Mouse (Mus musculus): ENCODE data around the gene Mfap3. TPM values are rescaled to one million over a fixed set of nuclear protein-coding genes. Genes with fewer than 3 reads are reported as not detected.

Mfap3 gene
- 49.0 and 50.7 TPM in 2 replicates for polyA plus RNA-seq (2016; fragmentation: Nextera tagmentation; extraction: Ambion mirVana)

GRCm38 (mm10) chr11:57518091-57518750 is at the start of gene Mfap3, which contains the start of gene Fam114a2:
Gene Mfap3, plus strand, starts transcription at chr11:57518664.
Gene Fam114a2, minus strand, starts transcription at chr11:57518617.
- DNase-seq (ENCODE audit: low spot score), result peak; percentile 95
- H3K4me1 ChIP-seq, result peaks cover 19% of the 10 kb centered on the region
- H3K9me3 ChIP-seq, result no peaks in the 10 kb centered on the region
- peak within 1 kb of the TSS; percentile 84 for H3K27ac ChIP-seq (replicated peaks)
- WGBS, result under 1% methylated on average over 59 of the region's 59 CpGs
- H3K36me3 ChIP-seq (replicated peaks), result peaks cover 38% of the 10 kb centered on the region
- H3K27me3 ChIP-seq (replicated peaks; ENCODE audit: low read depth, poor library complexity, severe bottlenecking), result no peaks in the 10 kb centered on the region
- peak within 1 kb of the TSS; percentile 78 for H3K4me3 ChIP-seq

DNA sequence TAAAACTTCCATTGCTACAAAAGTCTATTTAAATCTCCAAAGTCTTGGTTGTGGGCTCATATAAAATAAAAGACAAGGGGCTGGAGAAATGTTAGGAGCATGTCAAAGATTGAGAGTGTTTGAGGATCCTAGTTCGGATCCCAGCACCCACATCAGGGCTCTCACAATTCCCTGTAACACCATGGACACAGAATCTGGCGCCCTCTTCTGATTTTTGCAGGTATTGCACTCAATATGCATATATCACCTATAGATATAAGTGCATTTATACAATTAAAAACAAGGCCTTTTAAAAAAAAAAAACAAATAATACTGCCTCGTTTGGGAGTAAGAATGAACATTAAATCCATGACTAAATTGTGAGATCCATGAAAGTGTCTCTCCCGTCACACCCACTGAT is 49.8 kb upstream of the Mfap3 start:
- Histone ChIP-seq H3K27me3 (replicated peaks; ENCODE audit: low read depth, poor library complexity, severe bottlenecking) (no peaks in the 10 kb centered on the region), H3K4me3 (no peak overlapping the region), H3K9me3 (no peaks in the 10 kb centered on the region), H3K27ac (replicated peaks) (no peak overlapping the region), H3K36me3 (replicated peaks) (no peaks in the 10 kb centered on the region), H3K4me1 (peaks cover 6% of the 10 kb centered on the region; the same call in 1 of the 2 replicates)
- WGBS, result 81% methylated on average over 4 of the region's 4 CpGs
- DNase-seq (ENCODE audit: low spot score), result no peak

DNA sequence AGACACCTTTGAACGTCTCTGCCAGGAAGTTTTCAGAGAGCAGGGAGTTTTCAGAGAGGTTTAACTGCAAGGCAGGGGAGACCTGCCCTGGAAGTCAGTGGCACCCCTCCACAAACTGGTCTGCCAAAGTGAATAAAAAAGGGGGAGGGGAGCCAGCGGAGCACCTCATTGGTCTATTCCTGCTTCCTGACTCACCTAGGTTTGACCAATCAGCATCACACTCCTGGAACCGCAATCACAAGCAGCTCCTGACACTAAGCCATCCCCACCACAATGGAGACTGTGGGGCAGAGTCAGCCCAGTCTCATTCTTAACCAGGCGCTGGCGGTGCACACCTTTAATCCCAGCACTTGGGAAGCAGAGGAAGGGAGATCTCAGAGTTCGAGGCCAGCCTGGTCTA is 48.4 kb upstream of the Mfap3 start:
- DNase-seq (ENCODE audit: low spot score), result no peak
- Histone ChIP-seq H3K4me1 (peaks cover 12% of the 10 kb centered on the region), H3K4me3 (no peak overlapping the region), H3K9me3 (no peaks in the 10 kb centered on the region), H3K27ac (replicated peaks) (no peak overlapping the region), H3K27me3 (replicated peaks; ENCODE audit: low read depth, poor library complexity, severe bottlenecking) (no peaks in the 10 kb centered on the region), H3K36me3 (replicated peaks) (no peaks in the 10 kb centered on the region)
- WGBS, result 45% methylated on average over 6 of the region's 6 CpGs

- DNase-seq (ENCODE audit: low spot score), result no peak
- Histone ChIP-seq H3K4me1 (peaks cover 12% of the 10 kb centered on the region), H3K27ac (replicated peaks) (no peak overlapping the region), H3K4me3 (no peak overlapping the region), H3K9me3 (no peaks in the 10 kb centered on the region), H3K27me3 (replicated peaks; ENCODE audit: low read depth, poor library complexity, severe bottlenecking) (no peaks in the 10 kb centered on the region), H3K36me3 (replicated peaks) (no peaks in the 10 kb centered on the region)
- WGBS, result 88% methylated on average over 7 of the region's 7 CpGs
Observed at GRCm38 (mm10) chr11:57470979-57471378, 47.5 kb upstream of the Mfap3 start.

DNA sequence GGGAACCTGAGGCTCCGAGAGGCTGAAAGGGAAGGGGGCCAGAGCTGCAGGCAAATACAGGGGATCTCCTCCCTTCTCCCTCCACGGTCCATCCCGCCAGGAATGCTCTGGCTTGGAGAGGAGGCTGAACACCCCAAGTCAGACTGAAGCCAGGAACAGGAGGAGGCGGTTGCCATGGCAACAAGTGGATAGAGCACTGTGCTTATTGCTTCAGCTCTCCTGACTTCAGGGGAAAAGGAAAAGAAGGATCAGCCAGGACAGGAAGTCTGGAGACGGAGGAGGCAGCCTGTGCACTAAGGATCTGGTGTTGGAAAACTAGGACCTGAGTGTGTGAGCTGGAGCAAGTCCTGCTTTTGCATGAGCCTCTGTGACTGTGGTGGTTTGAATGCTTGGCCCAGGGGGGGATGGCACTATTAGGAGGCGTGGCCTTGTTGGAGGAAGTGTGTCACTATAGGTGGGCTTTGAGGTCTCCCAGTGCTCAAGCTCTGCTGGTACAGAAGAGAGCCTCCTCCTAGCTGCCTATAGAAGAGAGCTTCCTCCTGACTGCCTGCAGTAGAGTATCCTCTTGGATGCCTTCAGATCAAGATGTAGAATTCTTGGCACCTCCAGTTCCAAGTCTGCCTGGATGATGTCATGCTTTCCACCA is 44.0 kb upstream of the Mfap3 start:
- DNase-seq (ENCODE audit: low spot score), result no peak
- 67% methylated on average over 6 of the region's 6 CpGs for WGBS

DNA sequence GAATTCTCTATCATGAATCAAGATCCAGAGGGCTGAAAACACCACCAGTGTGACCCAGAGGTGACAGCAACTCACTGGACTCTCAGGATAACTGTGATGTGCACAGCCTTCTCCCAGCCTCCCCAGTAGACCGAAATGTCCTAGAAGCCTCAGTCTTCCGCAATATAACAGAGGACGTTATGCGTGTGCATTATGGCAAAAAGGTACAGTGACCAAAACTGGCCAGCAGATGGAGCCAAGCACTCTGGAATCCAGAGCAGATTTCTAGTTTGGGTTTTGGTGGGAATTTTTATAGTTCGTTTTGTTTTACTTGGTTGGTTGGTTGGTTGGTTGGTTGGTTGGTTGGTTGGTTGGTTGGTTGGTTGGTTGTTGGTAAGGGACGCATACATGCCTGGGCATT is 43.3 kb upstream of the Mfap3 start:
- H3K4me1 ChIP-seq, result peaks cover 12% of the 10 kb centered on the region
- peak; percentile 49 for DNase-seq (ENCODE audit: low spot score)
- no peak overlapping the region for H3K4me3 ChIP-seq
- H3K27ac ChIP-seq (replicated peaks), result no peak overlapping the region
- 57% methylated on average over 6 of the region's 6 CpGs for WGBS
- H3K36me3 ChIP-seq (replicated peaks), result peaks cover 13% of the 10 kb centered on the region
- H3K27me3 ChIP-seq (replicated peaks; ENCODE audit: low read depth, poor library complexity, severe bottlenecking), result no peaks in the 10 kb centered on the region
- H3K9me3 ChIP-seq, result peaks cover 11% of the 10 kb centered on the region

More for the DNA sequence above, 44.0 kb upstream of the Mfap3 start:
- peaks cover 12% of the 10 kb centered on the region for H3K4me1 ChIP-seq
- H3K4me3 ChIP-seq, result no peak overlapping the region
- H3K36me3 ChIP-seq (replicated peaks), result peaks cover 7% of the 10 kb centered on the region
- peaks cover 6% of the 10 kb centered on the region; the same call in 1 of the 2 replicates for H3K9me3 ChIP-seq
- H3K27ac ChIP-seq (replicated peaks), result no peak overlapping the region
- no peaks in the 10 kb centered on the region for H3K27me3 ChIP-seq (replicated peaks; ENCODE audit: low read depth, poor library complexity, severe bottlenecking)

- H3K27ac ChIP-seq (replicated peaks), result no peak overlapping the region
- WGBS, result 86% methylated on average over 5 of the region's 5 CpGs
Observed at GRCm38 (mm10) chr11:57478077-57478476, 40.4 kb upstream of the Mfap3 start.

GRCm38 (mm10) chr11:57488436-57488835 is 30.0 kb upstream of the Mfap3 start:
- no peak overlapping the region for H3K27ac ChIP-seq (replicated peaks)
- peaks cover 84% of the 10 kb centered on the region for H3K36me3 ChIP-seq (replicated peaks)
- no peaks in the 10 kb centered on the region for H3K4me1 ChIP-seq
- WGBS, result 82% methylated on average over 5 of the region's 5 CpGs
- no peaks in the 10 kb centered on the region for H3K27me3 ChIP-seq (replicated peaks; ENCODE audit: low read depth, poor library complexity, severe bottlenecking)
- H3K9me3 ChIP-seq, result no peaks in the 10 kb centered on the region
- no peak for DNase-seq (ENCODE audit: low spot score)
- no peak overlapping the region for H3K4me3 ChIP-seq

More at GRCm38 (mm10) chr11:57478077-57478476, 40.4 kb upstream of the Mfap3 start:
- peaks cover 11% of the 10 kb centered on the region for H3K9me3 ChIP-seq
- H3K36me3 ChIP-seq (replicated peaks), result peaks cover 38% of the 10 kb centered on the region
- no peak overlapping the region for H3K4me3 ChIP-seq
- peaks cover 6% of the 10 kb centered on the region; the same call in 1 of the 2 replicates for H3K4me1 ChIP-seq
- H3K27me3 ChIP-seq (replicated peaks; ENCODE audit: low read depth, poor library complexity, severe bottlenecking), result no peaks in the 10 kb centered on the region
- DNase-seq (ENCODE audit: low spot score), result no peak

- Histone ChIP-seq H3K27me3 (replicated peaks; ENCODE audit: low read depth, poor library complexity, severe bottlenecking) (no peaks in the 10 kb centered on the region), H3K4me1 (no peaks in the 10 kb centered on the region), H3K9me3 (no peaks in the 10 kb centered on the region), H3K36me3 (replicated peaks) (peaks cover 96% of the 10 kb centered on the region), H3K27ac (replicated peaks) (no peak overlapping the region), H3K4me3 (no peak overlapping the region)
- 79% methylated on average over 3 of the region's 3 CpGs for WGBS
- no peak for DNase-seq (ENCODE audit: low spot score)
Observed at GRCm38 (mm10) chr11:57496462-57497039, 21.9 kb upstream of the Mfap3 start.

GRCm38 (mm10) chr11:57497701-57498100 is 20.8 kb upstream of the Mfap3 start:
- H3K4me3 ChIP-seq, result no peak overlapping the region
- no peaks in the 10 kb centered on the region for H3K27me3 ChIP-seq (replicated peaks; ENCODE audit: low read depth, poor library complexity, severe bottlenecking)
- no peaks in the 10 kb centered on the region for H3K9me3 ChIP-seq
- H3K4me1 ChIP-seq, result no peaks in the 10 kb centered on the region
- WGBS, result 78% methylated on average over 3 of the region's 3 CpGs
- no peak for DNase-seq (ENCODE audit: low spot score)
- H3K36me3 ChIP-seq (replicated peaks), result peaks cover 89% of the 10 kb centered on the region
- no peak overlapping the region for H3K27ac ChIP-seq (replicated peaks)

- no peaks in the 10 kb centered on the region for H3K4me1 ChIP-seq
- no peaks in the 10 kb centered on the region for H3K27me3 ChIP-seq (replicated peaks; ENCODE audit: low read depth, poor library complexity, severe bottlenecking)
- H3K9me3 ChIP-seq, result no peaks in the 10 kb centered on the region
- H3K27ac ChIP-seq (replicated peaks), result no peak overlapping the region
- peaks cover 86% of the 10 kb centered on the region for H3K36me3 ChIP-seq (replicated peaks)
- WGBS, result 93% methylated on average over 5 of the region's 5 CpGs
- no peak overlapping the region for H3K4me3 ChIP-seq
- no peak for DNase-seq (ENCODE audit: low spot score)
Observed at GRCm38 (mm10) chr11:57498215-57498614, 20.2 kb upstream of the Mfap3 start.

GRCm38 (mm10) chr11:57503155-57503554 is 15.3 kb upstream of the Mfap3 start:
- Histone ChIP-seq H3K4me1 (no peaks in the 10 kb centered on the region), H3K27ac (replicated peaks) (no peak overlapping the region), H3K27me3 (replicated peaks; ENCODE audit: low read depth, poor library complexity, severe bottlenecking) (no peaks in the 10 kb centered on the region), H3K36me3 (replicated peaks) (peaks cover 85% of the 10 kb centered on the region), H3K4me3 (no peak overlapping the region), H3K9me3 (no peaks in the 10 kb centered on the region)
- 94% methylated on average over 5 of the region's 5 CpGs for WGBS
- DNase-seq (ENCODE audit: low spot score), result no peak

GRCm38 (mm10) chr11:57506899-57507298 is 11.6 kb upstream of the Mfap3 start:
- H3K27me3 ChIP-seq (replicated peaks; ENCODE audit: low read depth, poor library complexity, severe bottlenecking), result no peaks in the 10 kb centered on the region
- no peak overlapping the region for H3K4me3 ChIP-seq
- no peak overlapping the region for H3K27ac ChIP-seq (replicated peaks)
- no peak for DNase-seq (ENCODE audit: low spot score)
- no peaks in the 10 kb centered on the region for H3K9me3 ChIP-seq
- H3K36me3 ChIP-seq (replicated peaks), result peaks cover 83% of the 10 kb centered on the region
- H3K4me1 ChIP-seq, result no peaks in the 10 kb centered on the region
- 77% methylated on average over 6 of the region's 6 CpGs for WGBS

Data from embryonic facial prominence, embryonic 10.5 days (tissue).